Mouse (Mus musculus) kidney, adult 10 weeks (tissue): ENCODE results near the gene Zg16. TPM values are rescaled to one million over a fixed set of nuclear protein-coding genes. Genes with fewer than 3 reads are reported as not detected.

Source experiments
- polyA plus RNA-seq: library from polyadenylated mRNA; stranded (reverse); fragments of 350-450 nt; fragmentation: Illumina TruSeq; extraction: RNeasy Lipid Tissue Mini Kit (QIAGEN cat#74804); gene quantifications from one replicate; pipeline ENCODE4 v1.2.3, GENCODE M21; 2014; ENCODE audit warnings: low read depth, low replicate concordance

Zg16 gene
- not detected for polyA plus RNA-seq

GRCm38 (mm10) chr7:127087278-127088010, at the start of gene Zg16:
Zg16 (minus strand) TSS chr7:127087328.

GRCm38 (mm10) chr7:127121911-127122270, 34.8 kb upstream of the Zg16 start, which contains the start of gene Qprt:
Qprt (minus strand) TSS chr7:127122226.

GRCm38 (mm10) chr7:127091114-127091896, 4.2 kb upstream of the Zg16 start, which contains the start of gene AI467606:
AI467606 (plus strand) TSS chr7:127091359.

GRCm38 (mm10) chr7:127041851-127042672, 45.1 kb downstream of the Zg16 start, which contains the start of gene Kif22:
Kif22 (minus strand) TSS chr7:127042471.

GRCm38 (mm10) chr7:127026984-127027726, 60.0 kb downstream of the Zg16 start, which contains the start of gene Maz:
Maz (minus strand) TSS chr7:127027037.

GRCm38 (mm10) chr7:127020901-127021562, 66.1 kb downstream of the Zg16 start, which contains the start of the genes Gm42742 and Prrt2:
Gm42742 (minus strand) TSS chr7:127021097.
Prrt2 (minus strand) TSS chr7:127021211.

GRCm38 (mm10) chr7:127016971-127017949, 69.9 kb downstream of the Zg16 start, which contains the start of gene Pagr1a:
Pagr1a (minus strand) TSS chr7:127017352.

GRCm38 (mm10) chr7:127016481-127016485, 70.8 kb downstream of the Zg16 start, which contains the start of gene Pagr1b:
Pagr1b (minus strand) TSS chr7:127016484.

GRCm38 (mm10) chr7:127014320-127014719, 72.8 kb downstream of the Zg16 start, which contains the start of gene Mvp:
Mvp (minus strand) TSS chr7:127014621.

Other genes with a start within 250 kb of the Zg16 start
- gene Doc2a, start 239.9 kb downstream of the Zg16 start, polyA plus RNA-seq = not detected
- gene Hirip3, start 225.4 kb downstream of the Zg16 start, polyA plus RNA-seq = 10.3 TPM
- 10.2 TPM for gene Ino80e, start 225.0 kb downstream of the Zg16 start, polyA plus RNA-seq
- gene Taok2, start 202.6 kb downstream of the Zg16 start, polyA plus RNA-seq = 6.5 TPM
- gene Tmem219, start 164.4 kb downstream of the Zg16 start, polyA plus RNA-seq = 6.4 TPM
- gene Kctd13, start 158.4 kb downstream of the Zg16 start, polyA plus RNA-seq = 1.1 TPM
- gene Asphd1, start 137.7 kb downstream of the Zg16 start, polyA plus RNA-seq = not detected
- gene Sez6l2, start 136.8 kb downstream of the Zg16 start, polyA plus RNA-seq = not detected
- 10.3 TPM for gene Cdipt, start 111.4 kb downstream of the Zg16 start, polyA plus RNA-seq
- not detected for gene Cdiptos, start 111.2 kb downstream of the Zg16 start, polyA plus RNA-seq
- gene Mvp, start 72.7 kb downstream of the Zg16 start, polyA plus RNA-seq = 0.53 TPM
- not detected for gene Pagr1b, start 70.8 kb downstream of the Zg16 start, polyA plus RNA-seq
- gene Pagr1a, start 70.0 kb downstream of the Zg16 start, polyA plus RNA-seq = not detected
- gene Gm42742, start 66.2 kb downstream of the Zg16 start, polyA plus RNA-seq = 0.61 TPM
- not detected for gene Prrt2, start 66.1 kb downstream of the Zg16 start, polyA plus RNA-seq
- gene Maz, start 60.3 kb downstream of the Zg16 start, polyA plus RNA-seq = 15.0 TPM
- not detected for gene Kif22, start 44.9 kb downstream of the Zg16 start, polyA plus RNA-seq
- gene AI467606, start 4.0 kb upstream of the Zg16 start, polyA plus RNA-seq = 0.73 TPM
- 22.6 TPM for gene Qprt, start 34.9 kb upstream of the Zg16 start, polyA plus RNA-seq
- 0.65 TPM for gene Spn, start 50.5 kb upstream of the Zg16 start, polyA plus RNA-seq
- 11.2 TPM for gene Cd2bp2, start 108.7 kb upstream of the Zg16 start, polyA plus RNA-seq
- gene Tbc1d10b, start 121.1 kb upstream of the Zg16 start, polyA plus RNA-seq = 1.9 TPM
- gene Mylpf, start 121.6 kb upstream of the Zg16 start, polyA plus RNA-seq = not detected
- 1.3 TPM for gene Zfp553, start 145.7 kb upstream of the Zg16 start, polyA plus RNA-seq
- not detected for gene Sept1, start 145.8 kb upstream of the Zg16 start, polyA plus RNA-seq
- gene Zfp771, start 156.9 kb upstream of the Zg16 start, polyA plus RNA-seq = not detected
- not detected for gene Dctpp1, start 173.4 kb upstream of the Zg16 start, polyA plus RNA-seq
- gene Sephs2, start 186.7 kb upstream of the Zg16 start, polyA plus RNA-seq = 208 TPM
- gene Itgal, start 208.9 kb upstream of the Zg16 start, polyA plus RNA-seq = 0.16 TPM